Mouse (Mus musculus) olfactory bulb, adult 2 months (tissue): ENCODE results near the gene Adcy9. TPM values are rescaled to one million over a fixed set of nuclear protein-coding genes. Genes with fewer than 3 reads are reported as not detected.

Experiments used
- H3K27ac ChIP-seq: fragments of 200-500 bp; 2 replicates; pipeline ENCODE4 v1.5.1; 2012; ENCODE audit warnings: low read depth, low read length; ENCODE audit not compliant: insufficient read depth
- H3K4me1 ChIP-seq: fragments of 200-500 bp; 2 replicates; pipeline ENCODE4 v1.6.1; 2012; ENCODE audit warnings: low read length; ENCODE audit not compliant: control insufficient read depth, insufficient read depth
- H3K4me3 ChIP-seq: fragments of 200-500 bp; 2 replicates; pipeline ENCODE4 v1.5.1; 2012; ENCODE audit warnings: mild to moderate bottlenecking, low read depth, low read length, moderate library complexity; ENCODE audit not compliant: insufficient read depth
- CTCF ChIP-seq: fragments of 200-500 bp; IDR thresholded peaks from 2 replicates; pipeline ENCODE4 v1.5.1; 2012; ENCODE audit warnings: low read depth, mild to moderate bottlenecking, low read length, moderate library complexity; ENCODE audit not compliant: insufficient read depth
- POLR2A ChIP-seq: fragments of 200-500 bp; IDR thresholded peaks from 2 replicates; pipeline ENCODE4 v1.6.1; 2012; ENCODE audit warnings: mild to moderate bottlenecking, low read depth, low read length, moderate library complexity; ENCODE audit not compliant: insufficient read depth
- WGBS: fragments of 180-500 bp; shearing (Covaris S2); methylation state at CpG from one replicate; pipeline ENCODE4 v1.1.7; 2018; 5-methylcytosine and 5-hydroxymethylcytosine counted together
- polyA plus RNA-seq: library from polyadenylated mRNA; stranded (reverse); fragments of >200 nt; gene quantifications from 2 replicates; pipeline ENCODE4 v1.2.4, GENCODE M21; 2012; ENCODE audit warnings: low replicate concordance; ENCODE audit not compliant: missing spikeins, insufficient read depth, insufficient read length

Gene Adcy9
- polyA plus RNA-seq, 1 experiment, result not detected

DNA sequence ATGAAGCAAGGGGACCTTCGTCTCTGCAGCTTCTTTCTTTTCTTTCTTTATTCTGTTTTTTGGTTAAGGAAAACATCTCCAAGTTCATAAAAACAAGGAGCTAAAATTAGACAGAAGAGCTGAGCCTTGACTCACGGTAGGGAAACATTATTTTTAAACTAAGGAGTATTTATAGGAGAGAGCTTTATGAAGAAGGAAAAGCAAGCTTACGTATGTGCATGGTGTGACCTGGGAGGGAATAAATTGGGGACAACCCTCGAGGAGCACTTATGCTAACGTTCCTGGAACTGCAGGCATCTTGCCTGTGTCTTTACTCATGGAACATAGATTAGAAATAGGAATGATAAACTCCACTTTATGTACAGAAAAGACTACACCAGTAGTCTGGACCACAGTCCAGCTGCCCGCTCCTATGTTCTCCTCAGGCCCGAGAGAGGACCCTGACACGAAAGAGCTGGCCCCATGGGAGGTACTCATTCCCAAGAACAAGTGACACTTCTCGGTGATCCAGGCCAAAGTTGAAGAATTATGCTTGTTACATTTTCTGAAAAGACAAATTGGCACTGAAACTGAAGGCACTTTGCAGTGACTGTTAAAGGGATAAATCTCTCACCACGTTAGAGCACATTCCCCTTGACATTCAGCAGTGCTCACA is 24.5 kb downstream of the Adcy9 start:
- H3K4me3 ChIP-seq, result no peak overlapping the region
- whole genome bisulfite sequencing, result 28% methylated on average over 10 of the region's 10 CpGs

DNA sequence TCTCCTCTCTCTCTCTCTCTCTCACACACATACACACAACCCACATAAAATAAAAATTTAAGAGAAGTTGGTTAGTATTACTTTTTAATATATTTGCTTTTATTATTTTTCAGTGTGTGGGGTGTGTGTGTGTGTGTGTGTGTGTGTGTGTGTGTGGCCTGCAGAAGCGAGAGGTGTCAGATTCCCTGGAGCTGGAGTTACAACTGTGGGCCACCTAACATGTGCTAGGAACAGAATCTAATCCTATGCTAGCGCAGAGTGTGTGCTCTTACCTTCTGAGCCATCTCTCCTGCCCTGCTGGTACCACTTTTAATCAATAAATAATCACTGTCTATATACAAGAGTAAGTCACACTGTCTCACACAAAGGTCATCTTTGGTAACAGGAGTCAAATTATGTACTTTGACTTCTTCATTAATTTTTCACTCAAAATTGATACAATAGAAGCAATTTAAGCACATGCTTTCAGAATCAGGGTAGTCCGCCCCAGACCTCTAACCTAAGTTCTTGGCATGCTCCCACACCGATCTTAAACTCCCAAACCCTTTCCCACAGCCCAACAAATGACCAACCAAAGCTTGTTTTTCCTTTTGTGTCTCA is 25.2 kb downstream of the Adcy9 start:
- no peak overlapping the region for H3K4me3 ChIP-seq
- TF ChIP-seq CTCF (no peak), POLR2A (no peak)
- 76% methylated on average over 4 of the region's 4 CpGs for WGBS
- H3K4me1 ChIP-seq, result peaks cover 9% of the 10 kb centered on the region
- H3K27ac ChIP-seq, result no peak overlapping the region

More for the DNA sequence above, 24.5 kb downstream of the Adcy9 start:
- H3K4me1 ChIP-seq, result peaks cover 9% of the 10 kb centered on the region
- peak overlapping the region; percentile 58; the same call in 1 of the 2 replicates for H3K27ac ChIP-seq
- TF ChIP-seq POLR2A (no peak), CTCF (no peak)

DNA sequence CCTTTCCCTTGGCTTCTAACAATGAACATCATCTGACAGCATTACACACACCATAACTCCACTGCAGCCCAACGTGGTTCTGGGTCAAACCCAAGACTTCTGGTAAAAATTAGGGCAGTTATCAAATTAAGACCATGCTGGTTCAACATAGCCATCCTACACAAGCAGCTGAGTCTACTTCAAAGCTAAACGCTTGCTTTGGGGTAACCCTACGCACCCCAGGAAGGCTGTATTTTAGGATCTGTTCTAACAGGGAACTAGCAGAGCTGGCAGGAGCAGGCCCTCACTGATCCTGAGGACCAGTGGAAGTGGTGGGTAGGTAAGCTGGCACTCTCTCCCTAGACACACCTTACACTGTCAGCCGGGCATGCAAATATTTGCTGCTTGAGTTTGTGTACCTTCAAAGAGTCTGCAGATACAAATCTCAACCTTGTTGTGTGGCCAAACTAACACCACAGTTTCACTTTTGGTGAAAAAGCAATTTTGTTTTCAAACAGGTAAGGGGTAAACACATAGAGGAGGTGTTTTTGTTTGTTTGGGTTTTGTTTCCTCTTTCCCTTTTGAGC is 36.7 kb downstream of the Adcy9 start:
- TF ChIP-seq CTCF (no peak), POLR2A (no peak)
- H3K4me1 ChIP-seq, result no peaks in the 10 kb centered on the region
- H3K27ac ChIP-seq, result no peak overlapping the region
- WGBS, result 61% methylated on average over 4 of the region's 4 CpGs
- H3K4me3 ChIP-seq, result no peak overlapping the region

DNA sequence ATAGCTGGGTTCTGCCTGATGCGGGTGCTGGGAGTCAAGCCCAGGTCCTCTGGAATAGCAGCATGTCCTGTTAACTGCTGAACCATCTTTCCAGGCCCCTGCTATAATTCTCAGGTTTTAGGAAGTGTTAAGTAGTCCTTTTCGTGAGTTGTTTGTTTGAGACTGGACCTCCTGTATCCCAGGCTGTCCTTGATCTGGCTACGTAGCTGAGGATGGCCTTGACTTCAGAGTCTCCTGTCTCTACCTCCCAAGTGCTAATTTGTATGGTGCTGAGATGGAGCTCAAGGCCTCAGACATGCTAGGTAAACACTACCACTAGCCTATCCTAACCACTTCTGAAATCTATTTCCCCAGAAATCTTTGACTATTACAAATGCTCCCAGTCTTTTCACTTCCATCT is 37.9 kb downstream of the Adcy9 start:
- 96% methylated on average over 3 of the region's 3 CpGs for WGBS
- TF ChIP-seq POLR2A (no peak), CTCF (no peak)
- Histone ChIP-seq H3K27ac (no peak overlapping the region), H3K4me1 (peaks cover 5% of the 10 kb centered on the region), H3K4me3 (no peak overlapping the region)

DNA sequence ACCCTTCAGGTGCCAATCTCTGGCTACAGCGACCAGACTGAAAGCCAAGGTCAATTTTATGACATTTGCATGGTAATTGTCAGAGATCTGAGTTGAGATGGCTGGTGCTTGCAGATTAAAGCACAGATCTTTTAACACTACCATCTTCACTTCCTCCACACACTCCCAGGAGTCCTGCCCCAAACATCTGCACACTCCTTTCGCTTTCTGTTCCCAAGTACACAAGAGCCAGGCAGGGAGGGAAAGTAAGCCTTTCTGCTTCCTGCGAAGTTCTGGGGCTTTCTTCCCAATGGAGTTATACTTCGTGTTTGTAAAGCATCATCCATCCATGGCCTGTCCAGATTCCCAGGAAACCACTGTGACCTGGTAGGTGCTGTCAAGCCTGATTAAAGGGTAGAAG is 38.8 kb downstream of the Adcy9 start:
- peaks cover 6% of the 10 kb centered on the region for H3K4me1 ChIP-seq
- no peak overlapping the region for H3K4me3 ChIP-seq
- H3K27ac ChIP-seq, result no peak overlapping the region
- WGBS, result 80% methylated on average over 4 of the region's 4 CpGs
- no peak for TF ChIP-seq POLR2A
- no peak for TF ChIP-seq CTCF

DNA sequence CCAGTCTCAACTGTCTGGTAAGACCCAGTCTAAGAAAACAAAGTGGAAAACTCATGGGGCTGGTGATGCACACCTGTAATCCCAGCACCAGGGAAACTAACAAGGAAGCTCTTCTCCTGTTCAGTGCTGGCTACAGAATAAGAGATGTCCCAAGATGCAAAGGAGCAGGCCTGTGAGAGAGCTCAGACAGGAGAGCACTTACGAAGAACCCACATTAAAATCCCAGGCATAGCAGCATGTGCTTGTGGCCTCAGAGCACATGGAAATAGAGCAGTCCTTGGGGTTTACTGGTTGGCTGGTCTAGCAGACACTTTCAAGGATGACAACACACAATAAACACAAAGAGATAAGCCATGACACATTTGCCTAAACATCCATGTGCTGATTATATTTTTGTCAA is 41.5 kb downstream of the Adcy9 start:
- Histone ChIP-seq H3K4me1 (peaks cover 6% of the 10 kb centered on the region), H3K27ac (no peak overlapping the region), H3K4me3 (no peak overlapping the region)
- TF ChIP-seq CTCF (no peak), POLR2A (no peak)
- WGBS, result 90% methylated on average over 1 of the region's 1 CpGs

DNA sequence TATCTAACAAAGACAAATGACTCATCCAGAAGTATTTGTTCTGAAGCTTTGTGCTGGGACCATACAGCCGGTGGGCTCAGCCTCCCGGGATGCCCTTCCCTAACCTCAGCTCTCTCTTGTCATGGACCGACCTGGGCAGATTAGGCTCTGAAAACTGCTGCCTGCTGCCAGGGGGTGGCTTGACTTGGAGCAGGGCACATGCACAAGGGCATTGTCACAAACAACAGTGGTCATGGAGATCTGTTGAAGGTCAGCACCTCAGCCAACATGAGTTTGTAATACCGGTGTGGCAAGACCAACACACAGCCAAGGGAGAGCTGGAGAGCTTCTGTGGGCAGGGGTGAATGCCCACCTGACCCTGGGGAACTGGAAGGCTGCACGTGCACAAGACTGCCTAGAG is 42.7 kb downstream of the Adcy9 start:
- 48% methylated on average over 5 of the region's 5 CpGs for WGBS
- Histone ChIP-seq H3K4me3 (no peak overlapping the region), H3K4me1 (peaks cover 6% of the 10 kb centered on the region), H3K27ac (no peak overlapping the region; the same call in 1 of the 2 replicates)
- TF ChIP-seq POLR2A (no peak), CTCF (no peak)

DNA sequence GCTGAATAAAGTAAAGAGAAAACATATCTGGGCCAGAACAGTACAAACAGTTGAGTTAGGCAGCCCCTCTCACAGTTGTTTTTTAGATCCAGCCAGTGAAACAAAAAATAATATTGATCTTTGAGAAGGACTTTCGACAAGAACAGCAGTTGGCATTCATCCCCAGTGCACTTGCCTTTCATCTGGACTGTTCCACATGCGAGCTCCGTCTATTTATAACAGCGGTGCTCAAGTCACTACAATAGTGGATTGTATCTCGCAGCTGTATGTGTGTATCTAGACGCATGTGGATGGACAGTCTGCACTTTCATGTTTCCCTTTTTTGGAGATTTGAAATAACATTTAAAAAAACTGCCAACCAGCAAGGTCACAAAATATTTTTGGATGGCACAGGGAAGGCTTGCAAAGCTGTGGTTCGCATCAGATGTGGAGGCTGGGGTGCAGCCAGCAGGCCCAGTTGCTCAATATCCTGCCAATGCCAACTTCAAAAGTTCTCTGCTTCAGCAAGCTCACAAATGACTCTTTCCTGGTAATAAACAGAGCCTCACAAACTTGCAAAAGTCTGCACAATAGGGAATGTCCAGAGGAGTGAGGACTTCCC is 45.4 kb downstream of the Adcy9 start:
- no peak for TF ChIP-seq CTCF
- no peak for TF ChIP-seq POLR2A
- no peak overlapping the region; the same call in 1 of the 2 replicates for H3K27ac ChIP-seq
- peaks cover 10% of the 10 kb centered on the region for H3K4me1 ChIP-seq
- H3K4me3 ChIP-seq, result no peak overlapping the region
- WGBS, result 39% methylated on average over 7 of the region's 7 CpGs

DNA sequence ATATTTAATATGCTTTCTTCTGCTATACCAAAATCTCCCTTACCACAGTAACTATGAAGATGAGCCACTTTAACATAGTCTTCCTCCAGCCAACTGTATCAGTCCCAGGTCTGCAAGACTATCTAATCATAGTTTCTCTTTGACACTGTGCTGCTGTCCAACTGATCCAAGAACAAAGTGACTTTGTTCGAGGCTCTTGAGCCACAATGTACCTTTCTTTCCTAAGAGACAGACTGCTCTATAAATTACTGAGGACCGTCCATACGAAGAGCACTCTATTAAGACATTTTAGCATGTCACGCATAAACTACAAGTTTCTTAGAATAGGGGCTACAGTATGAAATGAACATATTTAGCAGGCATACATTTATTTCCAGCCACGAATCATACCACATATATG is 46.0 kb downstream of the Adcy9 start:
- TF ChIP-seq POLR2A (no peak), CTCF (no peak)
- Histone ChIP-seq H3K4me3 (no peak overlapping the region), H3K27ac (no peak overlapping the region), H3K4me1 (peaks cover 10% of the 10 kb centered on the region)
- WGBS, result 89% methylated on average over 5 of the region's 5 CpGs

DNA sequence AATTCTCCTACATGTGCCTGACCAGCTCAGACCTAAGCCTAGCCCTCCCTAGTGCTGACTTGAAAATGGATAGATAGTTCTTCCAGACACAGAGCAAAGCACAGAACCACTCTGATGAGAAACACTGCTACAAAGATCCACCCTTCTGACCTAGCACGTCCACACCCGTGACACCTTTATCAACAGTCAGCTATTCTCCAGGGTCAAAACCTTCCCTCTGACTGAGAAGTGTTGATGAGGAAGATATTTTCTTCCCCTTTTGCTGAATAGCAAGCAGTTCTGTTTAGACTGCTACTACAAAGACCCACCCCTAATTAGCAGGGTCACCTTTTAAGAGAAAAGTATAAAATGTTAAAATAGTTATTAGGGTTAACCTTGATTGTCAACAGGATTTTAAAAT is 49.3 kb downstream of the Adcy9 start:
- peaks cover 4% of the 10 kb centered on the region; the same call in 1 of the 2 replicates for H3K4me1 ChIP-seq
- H3K27ac ChIP-seq, result no peak overlapping the region
- WGBS, result 84% methylated on average over 2 of the region's 2 CpGs

More for the DNA sequence above, 49.3 kb downstream of the Adcy9 start:
- no peak for TF ChIP-seq POLR2A
- TF ChIP-seq CTCF, result no peak
- no peak overlapping the region for H3K4me3 ChIP-seq
